Mouse (Mus musculus) hematopoietic stem cell, adult 5-6 weeks (primary cell): ENCODE measurements around the gene Cdh26. TPM values are rescaled to one million over a fixed set of nuclear protein-coding genes. Genes with fewer than 3 reads are reported as not detected.

ENCODE experiments used
- ATAC-seq, 2 experiments: fragments of 125-278 bp in 1 of 2; replicated peaks in 1 of 2; 2 replicates each; pipeline ENCODE4 v1.8.0; 2016 to 2017; ENCODE audit warnings: inconsistent platforms in 2 of 2, mild to moderate bottlenecking in 2 of 2, moderate number of reproducible peaks in 2 of 2, low read depth in 1 of 2, moderate TSS enrichment in 1 of 2; ENCODE audit not compliant: low FRiP score in 2 of 2, poor library complexity in 2 of 2, severe bottlenecking in 2 of 2, insufficient read depth in 1 of 2, low TSS enrichment in 1 of 2
- total RNA-seq: library from RNA; stranded (forward); fragments of 172-1452, 232-1000 nt; gene quantifications from 2 replicates; pipeline ENCODE4 v1.2.3, GENCODE M21; 2017

The Cdh26 gene
- not detected in 2 replicates for total RNA-seq

DNA sequence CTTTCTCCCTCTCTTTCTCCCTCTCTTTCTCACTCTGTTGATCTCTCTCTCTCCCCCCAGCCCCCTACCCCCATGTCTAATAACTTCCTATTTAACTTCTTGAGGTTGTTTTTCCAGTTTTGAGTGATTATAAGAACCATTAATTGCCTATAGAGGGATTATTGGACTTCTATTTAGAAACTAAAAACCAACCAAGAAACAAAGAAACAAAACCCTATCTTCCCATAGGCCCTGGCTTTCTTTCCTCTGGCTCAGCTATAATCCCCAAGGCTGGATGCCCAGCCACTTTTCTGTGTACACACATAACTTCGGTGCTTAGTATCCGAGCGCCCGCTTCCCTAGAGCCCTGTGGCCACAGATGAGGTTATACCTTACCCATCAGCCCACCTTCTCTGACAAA, at the start of gene Cdh26:
Gene Cdh26 (plus strand): TSS at position 301 of the 400 bp plus-strand sequence.
- no peak for ATAC-seq

DNA sequence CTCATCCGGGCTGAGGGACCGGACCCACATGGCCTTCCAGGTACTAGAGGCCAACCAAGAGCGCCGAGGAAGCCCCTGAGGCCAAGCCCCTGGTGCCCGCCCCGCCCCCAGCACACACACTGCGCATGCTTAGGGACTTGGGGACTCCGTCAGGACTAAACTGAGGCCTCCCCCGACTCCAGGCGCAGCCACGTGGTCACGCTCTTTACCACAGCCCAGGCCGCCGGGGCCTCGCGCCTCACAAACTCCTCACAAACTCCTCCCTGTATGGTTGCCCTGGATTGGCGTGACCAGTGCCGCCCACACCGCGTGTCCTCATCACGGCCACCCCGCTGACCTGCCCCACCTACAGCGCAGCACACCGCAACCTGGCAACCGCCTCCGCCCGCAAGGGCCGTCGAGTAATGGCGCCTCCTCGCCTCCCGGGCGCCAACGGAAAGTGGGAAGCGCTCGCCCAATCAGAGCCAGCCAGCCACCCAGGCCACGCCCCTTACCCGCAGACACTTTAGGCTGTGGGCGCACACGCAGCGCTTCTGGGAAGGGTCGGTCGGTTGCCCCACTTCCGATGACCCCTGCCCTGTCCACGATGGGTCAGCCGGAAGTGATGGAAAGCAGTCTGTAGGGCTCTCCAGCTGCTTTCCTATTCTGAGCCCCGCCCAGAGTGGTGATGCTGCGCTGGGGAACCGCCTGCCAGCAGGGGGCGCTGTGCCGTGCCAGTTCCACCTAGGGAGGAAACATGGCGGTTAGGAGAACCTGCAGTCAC, 23.1 kb upstream of the Cdh26 start, which contains the start of gene Sycp2:
Gene Sycp2 (minus strand): TSS at position 633 of the 763 bp plus-strand sequence.
- peak in 1 of 2 experiments; percentile 19; a peak in 1 of 4 replicates for ATAC-seq

DNA sequence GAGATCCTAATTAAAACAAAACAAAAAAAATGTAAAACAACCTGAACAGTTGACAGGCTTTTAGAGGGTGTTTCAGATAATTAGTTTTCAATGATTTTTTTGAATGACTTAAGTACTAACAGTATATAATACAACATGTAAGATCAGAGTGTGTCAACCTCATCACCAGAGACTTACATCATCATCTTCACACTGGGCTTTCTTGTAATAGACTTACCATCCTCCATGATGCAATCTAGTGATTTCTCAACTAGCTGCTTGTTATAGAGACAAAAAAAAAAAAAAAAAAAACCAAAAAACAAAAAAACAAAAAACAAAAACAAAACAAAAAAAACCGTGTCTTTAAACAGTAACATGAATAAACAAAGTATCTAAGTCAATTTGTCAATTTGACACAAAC, 21.3 kb upstream of the Cdh26 start:
- no peak; a peak in 1 of 4 replicates for ATAC-seq

DNA sequence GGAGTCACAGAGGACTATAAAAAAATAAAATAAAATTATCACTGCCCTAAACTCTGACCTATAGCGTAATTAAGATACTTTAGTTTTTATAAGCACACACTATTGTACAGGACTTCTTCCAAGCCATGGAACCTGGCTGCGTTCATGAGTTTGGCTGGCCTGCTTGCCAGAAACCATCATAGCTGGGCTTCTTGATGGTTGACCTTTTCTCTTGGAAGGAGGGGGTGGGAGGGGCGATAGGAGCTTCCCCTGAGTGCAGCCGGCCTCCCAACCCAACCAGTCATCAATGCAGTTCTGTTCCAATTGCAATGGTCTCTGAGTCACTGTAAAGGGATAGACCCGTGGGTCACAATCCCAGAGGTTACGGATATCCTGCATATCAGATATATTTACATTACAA, 20.0 kb upstream of the Cdh26 start:
- no peak for ATAC-seq

DNA sequence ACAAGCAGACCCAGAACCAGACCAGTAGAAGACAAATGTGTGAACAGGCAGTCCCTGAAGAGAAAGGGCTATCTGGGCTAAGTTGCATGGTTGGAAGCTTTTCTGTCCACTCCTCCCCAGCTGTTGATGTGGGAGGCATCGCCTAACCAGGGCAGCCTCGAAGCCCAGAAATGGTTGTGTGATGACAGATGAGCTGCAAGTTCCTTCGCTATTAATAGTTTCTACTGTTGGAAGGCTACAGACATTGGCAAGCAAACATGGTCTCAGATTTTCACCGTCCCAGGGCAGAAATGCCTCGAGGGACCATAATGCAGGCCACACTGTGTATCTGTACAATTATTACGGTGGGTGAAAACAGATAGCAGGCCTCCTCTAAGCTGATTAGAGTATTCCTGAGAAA, 17.7 kb upstream of the Cdh26 start:
- no peak for ATAC-seq

DNA sequence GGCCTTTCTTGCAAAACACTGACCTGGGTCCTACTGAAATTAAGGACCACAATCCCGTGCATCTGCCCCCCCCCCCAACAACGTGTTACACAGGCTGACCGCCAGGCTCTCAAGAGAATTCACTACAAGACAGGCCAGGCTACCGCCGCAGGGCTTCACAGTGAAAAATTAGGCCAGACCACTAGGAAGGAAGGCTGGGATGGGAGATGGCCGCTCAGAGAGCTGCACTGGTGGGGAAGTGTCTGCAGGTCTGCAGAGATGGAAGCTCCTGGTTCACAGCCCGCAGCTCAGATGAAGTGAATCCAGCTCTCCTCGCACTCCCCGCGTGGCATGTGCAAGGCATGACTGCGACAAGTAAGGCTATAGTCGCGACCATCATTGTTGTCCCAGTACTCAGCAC, 17.2 kb upstream of the Cdh26 start:
- ATAC-seq, result no peak

DNA sequence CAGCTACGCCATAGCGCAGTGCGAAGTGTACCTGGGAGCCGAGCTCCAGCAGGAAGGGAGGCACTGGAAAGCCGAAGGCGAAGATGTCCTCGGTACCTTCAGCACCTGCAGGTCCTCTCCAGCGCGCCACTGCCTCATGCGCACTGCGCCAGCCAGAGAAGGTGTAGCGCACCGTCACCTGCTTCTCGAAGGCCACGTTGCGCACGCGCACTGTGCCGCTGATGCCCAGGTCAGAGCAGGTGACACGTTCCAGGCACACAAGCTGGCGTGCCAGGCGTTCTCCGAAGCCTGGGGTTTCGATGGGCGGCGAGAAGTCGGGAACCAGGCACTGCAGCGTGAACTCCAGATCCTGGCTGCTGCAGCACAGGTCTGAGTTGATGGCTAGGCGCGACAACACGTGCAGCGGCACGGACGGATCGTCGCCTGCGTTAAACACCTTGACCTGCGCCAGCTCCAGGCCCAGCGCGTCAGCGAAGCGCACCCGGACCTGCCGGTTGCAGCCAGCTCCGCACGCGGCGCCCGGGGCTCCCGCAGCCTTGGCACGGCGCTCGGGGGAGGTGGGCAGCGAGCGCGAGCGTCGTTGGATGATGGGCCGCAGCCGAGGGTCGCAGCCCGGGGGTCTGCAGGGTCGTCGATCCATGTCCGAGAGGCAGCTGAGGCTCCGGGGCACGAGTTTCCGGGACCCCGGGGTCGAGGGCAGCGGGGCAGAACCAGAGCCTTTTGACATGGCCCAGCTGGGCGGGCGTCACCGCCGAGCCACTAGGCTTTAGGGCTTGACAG, 16.7 kb upstream of the Cdh26 start:
- ATAC-seq, result no peak

DNA sequence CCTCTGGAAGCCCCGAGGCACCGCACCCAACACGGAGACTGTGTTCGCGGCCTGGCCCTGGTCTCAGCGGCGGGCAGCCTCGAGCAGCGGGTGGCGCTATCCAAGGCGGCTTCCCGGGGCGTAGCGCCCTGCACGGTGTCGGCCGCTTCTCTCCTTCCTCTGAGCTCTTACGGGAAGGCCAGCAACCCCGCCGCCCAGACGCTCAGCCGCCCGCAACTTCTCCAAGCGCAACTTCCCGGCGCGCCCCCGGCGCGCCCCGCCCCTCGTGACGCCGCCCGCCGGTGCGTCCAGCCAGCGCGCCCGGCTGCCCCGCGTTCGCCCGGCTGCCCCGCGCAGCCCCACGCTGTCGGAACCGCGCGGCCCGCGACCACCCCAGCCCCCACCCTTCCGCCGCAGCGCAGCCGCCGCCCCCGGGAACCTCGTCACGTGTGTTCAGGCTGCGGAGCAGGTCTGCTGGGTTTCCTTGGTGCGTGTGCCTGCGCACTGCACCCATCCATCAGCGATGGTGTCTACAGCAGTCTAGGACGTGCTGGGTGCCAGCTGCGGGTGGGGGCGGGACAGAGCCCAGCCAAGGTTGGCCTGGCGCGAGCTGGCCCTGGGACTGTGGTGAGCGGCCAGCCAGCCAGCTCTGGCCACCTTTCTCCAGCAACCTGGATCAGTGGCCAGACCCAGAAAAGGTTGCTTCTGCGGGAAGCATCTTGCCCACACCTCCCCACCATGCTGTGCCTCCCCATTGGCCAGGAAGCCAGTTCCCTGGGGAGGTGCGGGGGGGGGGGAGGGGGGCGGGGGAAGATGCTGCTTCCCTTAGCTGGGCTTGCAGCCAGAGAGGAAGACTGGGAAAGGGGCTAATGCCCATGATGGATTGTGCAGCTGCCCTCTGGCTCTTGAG, 15.8 kb upstream of the Cdh26 start, which contains the start of the genes Ppp1r3d and Fam217b:
Gene Ppp1r3d (minus strand): TSS at position 212 of the 889 bp plus-strand sequence.
Gene Fam217b (plus strand): TSS at position 264 of the 889 bp plus-strand sequence.
- ATAC-seq, result peak; percentile 71 to 80

DNA sequence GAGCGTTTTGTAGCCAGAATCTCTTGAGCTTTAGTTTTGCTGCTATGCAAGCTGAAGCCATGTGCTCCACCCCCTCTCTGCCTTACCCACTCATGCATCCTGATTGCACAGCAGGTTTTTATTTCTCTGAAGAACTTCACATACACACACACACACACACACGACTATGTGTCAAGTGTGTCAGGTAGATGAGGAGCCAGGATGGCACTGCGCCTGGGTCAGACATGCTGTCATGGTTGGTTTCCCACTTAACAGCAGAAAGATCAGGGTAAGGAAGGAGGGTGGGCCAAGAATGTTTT, 15.2 kb upstream of the Cdh26 start:
- no peak for ATAC-seq

DNA sequence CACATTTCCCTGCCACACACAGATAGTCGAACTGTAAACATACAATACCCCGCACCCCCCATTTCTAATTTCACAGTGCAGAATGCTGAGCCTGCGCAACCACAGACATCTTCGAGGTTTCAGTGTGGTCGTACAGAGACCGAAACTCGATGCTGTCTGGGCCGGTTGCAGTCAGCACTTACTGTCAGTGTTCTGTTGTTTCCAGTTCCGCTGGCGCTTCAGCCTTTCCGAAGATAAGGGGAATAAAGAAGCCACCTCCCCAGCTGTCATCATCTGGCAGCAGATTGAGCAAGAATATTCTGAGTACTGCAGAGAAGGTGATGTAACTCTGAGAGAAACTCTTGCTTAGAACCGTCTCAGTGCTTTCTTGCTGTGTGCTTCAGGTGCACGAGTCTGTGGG, 13.9 kb upstream of the Cdh26 start:
- peak; percentile 43 to 46; a peak in 2 of 4 replicates for ATAC-seq

DNA sequence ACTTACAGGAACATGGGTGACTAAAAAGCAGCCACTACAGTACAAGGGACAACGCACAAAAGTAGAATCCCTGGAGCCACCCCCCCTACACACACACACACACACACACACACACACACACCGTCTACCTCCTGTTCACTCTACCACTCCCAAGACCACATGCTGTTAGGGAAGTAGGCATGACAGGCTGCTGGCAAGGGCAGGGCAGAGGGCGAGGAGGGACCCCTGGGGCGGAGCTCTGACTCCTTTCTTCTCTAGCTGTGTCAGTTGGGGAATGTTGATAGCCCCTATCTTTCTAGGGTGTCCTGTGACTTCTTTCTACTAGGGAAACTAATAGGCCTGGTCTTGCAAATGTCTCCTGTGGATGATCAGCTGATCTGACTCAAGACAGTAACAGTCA, 13.4 kb upstream of the Cdh26 start:
- peak in 1 of 2 experiments; percentile 28; a peak in 1 of 4 replicates for ATAC-seq

DNA sequence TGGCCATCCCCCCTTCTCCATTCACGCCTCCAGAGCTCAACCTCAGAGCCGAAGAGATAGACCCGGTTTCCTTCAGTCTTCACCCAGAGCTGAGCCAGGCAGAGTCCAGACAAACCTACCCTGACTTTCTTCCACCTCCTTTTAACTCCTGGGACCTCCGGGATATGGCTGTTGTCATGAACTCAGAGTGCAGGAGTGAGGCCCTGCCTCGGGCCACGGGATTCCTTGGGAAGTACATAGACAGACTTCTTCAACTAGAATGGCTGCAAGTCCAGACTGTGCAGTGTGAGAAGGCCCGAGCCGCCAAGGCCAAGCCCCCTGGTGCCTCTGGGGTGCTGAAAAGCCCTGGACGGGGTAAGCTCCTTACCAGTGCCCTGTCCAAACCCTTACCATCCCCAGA, 9.8 kb upstream of the Cdh26 start:
- no peak for ATAC-seq

DNA sequence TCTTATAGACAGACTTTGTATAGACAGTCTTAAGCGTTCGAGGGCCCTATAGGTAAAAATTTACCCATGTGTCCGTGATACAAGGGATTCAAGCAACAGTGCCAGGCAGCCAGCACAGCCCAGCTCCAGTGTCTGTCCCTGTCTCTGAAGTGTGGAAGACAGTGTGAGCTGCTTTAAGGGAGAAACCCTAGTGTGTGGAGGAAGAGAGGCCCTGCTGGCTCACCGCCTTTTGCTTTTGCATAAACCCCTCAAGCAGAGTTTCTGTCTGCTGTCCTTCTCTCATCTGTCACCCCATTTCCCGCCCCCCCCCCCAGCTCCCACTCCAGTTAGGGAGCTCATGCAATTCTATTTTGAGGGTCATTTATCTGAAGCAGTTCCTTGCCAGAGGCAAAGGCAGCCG, 8.7 kb upstream of the Cdh26 start:
- ATAC-seq, result no peak

DNA sequence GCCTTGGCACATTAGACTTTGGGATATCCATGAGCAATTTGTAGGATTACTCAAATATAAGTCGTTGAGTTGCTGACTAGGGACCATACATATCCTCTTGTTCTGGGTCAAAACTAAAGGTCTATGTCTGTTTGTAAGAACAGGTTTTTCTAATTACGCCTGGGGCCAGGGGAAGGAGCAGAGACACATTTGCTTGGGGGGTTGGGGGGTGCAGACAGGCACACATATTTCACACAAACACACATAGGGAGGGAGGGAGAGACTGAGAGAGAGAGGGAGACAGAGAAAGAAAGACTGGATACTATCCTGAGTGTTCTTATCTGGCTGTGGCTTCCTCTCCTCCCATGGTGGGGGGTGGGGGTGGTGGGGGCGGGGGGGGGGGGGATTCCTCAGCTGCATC, 8.1 kb upstream of the Cdh26 start:
- no peak for ATAC-seq

DNA sequence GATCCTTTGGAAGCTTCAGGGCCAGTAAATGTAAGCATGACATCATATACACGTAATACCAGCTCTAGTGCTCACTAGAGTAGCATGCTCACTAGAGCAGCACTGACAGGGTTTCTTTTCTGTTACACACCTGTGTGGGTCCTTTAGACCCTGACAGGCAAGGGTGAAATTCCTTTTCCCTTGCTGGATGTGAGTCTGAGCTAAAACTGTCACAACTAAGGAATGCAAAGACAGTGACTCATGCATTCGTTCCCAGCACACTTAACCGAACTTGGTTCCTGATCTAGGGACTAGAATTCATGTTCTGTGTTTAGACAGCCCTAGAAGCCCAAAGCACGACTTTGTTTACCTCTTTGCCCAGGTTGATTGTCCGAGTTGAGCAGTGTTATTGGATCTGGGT, 7.1 kb upstream of the Cdh26 start:
- no peak for ATAC-seq

DNA sequence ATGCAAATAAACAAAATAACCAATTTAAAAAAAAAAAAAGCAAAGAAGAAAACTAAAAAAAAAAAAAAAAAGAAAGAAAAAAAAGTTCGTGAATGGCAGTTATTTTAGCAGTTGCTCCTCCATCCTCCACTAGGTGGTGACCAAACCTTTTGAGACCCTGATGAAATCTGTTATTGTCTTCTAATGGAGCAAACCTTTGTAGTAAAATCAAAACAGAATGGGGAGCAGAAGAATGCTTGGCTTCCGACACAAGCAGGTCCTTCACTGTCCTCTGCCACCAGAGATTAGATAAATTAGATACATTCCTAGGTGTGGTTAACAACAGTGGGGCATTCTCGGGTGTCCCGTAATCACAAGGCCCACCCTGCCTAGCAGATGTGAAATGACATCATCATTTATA, 4.1 kb upstream of the Cdh26 start:
- peak; percentile 67 to 71; a peak in 3 of 4 replicates for ATAC-seq

DNA sequence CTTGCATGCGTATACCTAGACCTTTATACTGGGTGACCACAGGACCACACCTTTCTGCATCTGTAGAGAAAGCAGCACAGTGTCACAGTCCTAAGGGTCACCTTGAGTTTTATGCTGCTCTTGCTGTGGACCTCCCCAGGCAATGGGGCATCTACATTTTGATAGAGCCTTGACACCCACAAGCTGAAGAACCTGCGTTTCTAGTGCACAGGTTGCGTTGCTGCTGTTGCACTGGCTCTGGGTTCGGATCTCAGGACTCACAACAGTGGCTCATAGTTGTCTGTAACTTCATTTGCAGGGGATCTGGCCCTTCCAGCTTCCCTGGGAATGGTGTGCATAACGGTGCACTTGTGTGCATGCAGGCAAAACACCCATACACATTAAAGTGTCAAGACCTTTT, 3.1 kb upstream of the Cdh26 start:
- ATAC-seq, result no peak

DNA sequence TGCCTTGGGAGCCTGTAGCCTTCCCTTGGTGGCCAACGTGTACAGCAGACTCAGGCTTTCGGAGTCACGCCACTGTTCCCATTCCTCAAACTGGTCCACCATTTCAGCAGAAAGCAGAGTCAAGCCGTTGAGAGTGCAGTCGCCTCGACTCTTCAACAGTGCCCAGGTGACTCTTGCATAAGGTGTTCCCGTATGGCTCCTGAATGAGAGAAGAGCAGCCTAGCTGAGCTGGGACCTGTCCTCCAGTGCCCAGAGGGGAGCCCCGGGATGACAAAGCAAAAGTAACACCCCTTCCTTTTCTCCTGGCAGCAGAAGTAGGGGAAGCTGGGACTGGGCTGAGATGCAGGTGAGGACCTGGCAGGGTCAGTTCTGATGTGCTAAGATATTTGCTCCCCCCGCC, 2.1 kb upstream of the Cdh26 start:
- ATAC-seq, result no peak
